Mouse (Mus musculus): ENCODE data around the gene R3hcc1l.

R3hcc1l gene

DNA sequence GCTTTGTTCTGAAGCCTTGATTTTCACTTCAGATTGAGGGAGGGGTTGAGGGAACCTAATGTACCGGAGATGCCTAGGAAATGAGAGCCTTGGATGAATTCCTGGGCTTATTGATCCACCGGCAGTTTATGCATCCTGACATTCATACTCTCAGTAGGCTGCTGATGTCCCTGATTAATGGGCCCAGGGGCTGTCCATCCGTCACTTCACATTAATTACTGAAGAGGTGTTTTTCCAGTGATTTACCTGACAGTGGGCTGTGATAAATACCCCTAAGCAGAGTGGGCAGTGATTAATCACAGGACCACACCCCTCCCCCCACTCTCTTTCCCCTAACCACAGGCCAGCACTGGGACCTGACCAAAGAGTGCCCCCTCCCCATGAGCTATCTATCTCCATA lies 22.1 kb downstream of the R3hcc1l start:
- DNase-seq (ENCODE audit: low read depth, low spot score) = no peak

DNA sequence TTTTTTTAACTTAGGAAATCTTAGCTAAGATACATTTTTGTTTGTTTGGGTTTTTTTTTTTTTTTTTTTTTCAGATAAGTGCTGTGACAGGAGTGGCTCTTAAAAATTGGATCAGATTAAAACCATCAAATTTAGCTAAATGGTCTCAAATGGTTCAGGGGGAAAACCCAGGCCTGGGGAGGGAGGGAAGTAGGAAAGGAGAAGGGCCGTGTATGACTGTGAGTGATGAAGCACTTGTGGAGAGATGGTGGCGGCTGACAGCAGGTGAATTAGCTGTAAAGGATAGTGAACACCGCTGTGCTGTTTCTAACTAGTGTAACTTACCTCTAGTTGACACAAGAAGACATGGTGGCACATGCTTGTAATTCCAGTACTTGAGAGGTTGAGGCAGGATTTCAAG lies 40.1 kb downstream of the R3hcc1l start:
- no peak for DNase-seq (ENCODE audit: low read depth, low spot score)

DNA sequence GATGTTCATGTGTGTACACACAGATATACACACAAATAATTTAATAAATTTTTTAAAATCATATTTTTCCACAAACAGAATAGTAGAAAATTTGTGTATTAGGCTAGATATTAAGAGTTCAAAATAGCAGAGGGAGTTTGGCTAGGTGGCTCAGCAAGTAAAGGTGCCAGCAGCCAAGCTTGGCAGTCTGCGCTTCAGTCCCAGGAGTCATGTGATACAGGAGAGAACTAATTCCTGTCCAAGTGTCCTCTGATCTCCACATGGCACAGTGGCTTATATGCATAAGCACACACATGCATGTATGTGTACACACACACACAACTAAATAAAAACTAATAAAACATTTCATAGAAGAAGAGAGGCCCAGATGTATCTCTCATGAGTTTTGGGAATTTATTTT lies 43.4 kb downstream of the R3hcc1l start:
- DNase-seq (ENCODE audit: low read depth, low spot score) = no peak

DNA sequence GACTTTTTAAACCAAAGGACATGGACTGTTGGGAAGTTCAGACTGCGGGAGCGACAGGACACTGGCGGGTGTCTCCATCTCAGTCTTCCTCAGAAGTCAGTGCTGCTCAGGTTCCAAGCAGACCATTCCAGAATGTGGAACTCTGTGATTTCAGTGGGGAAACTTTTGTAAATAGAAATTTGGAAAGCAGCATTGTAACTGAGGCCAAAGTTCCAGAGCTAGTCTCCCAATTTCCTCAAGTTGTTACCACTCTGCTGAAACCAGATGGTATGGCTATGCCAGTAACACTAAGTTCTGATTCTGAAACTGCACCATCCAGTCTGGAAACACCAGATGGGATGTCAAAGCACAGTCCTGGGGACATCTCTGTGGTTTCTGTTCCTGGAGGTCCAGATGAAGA lies 44.4 kb downstream of the R3hcc1l start:
- no peak for DNase-seq (ENCODE audit: low read depth, low spot score)

DNA sequence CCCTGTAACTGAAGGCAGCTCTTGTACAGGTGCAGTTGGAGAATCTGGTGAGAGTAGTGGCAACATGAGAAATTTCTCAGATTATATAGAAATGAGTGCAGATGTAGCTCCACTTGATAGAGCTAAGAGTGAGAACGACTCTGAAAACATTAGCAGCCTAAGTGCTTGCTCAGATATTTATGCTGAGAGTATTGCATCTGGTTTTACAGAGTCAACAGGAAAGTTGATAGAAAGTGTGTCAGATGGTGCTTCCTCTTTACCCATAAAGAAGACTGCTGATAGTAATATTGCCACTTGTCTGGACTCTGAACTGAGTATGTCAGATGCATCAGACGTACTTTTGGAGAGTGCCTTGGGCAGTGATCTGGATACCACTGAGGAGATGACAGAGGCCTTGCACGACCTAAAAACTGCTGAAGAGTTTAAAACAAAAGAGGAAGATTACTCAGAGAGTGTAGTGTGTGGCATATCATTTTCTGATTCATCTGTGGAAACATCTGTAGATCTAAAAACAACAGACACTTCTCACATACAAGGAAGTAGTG lies 45.2 kb downstream of the R3hcc1l start:
- no peak for DNase-seq (ENCODE audit: low read depth, low spot score)

DNA sequence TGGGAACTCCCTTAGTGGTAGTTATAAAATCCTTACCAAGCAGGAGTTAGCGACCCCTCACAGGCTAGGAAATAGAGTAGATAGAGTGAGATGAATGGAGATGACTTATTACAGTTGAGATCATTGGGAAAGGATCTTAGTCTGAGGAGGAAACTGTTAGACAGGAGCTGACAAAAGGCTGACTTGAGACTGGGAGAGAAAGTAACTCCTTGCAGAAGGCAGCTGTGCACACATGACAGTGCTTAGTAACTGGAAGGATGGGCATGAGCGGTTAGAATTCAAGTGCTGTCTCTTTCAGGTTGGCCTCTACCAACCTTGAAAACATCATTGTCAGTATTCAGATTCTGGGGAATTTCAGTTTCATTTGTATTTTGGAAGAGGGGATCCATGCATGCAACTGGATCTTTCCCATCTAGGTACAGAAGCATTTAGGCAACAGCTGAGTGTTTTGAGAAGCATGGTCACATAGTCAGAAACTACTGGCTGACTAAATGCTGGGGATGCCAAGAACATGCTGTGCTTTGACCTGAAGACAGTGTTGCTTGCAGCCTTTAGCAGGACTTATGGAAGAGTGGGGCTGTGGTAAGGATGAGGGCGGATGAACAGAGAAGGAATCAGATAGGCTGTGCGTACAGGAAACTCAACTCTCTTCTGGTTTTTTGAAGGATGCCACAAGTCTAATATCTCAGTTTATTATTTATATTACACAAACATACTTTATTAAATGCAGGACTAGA lies 47.9 kb downstream of the R3hcc1l start:
- no peak for DNase-seq (ENCODE audit: low read depth, low spot score)

DNA sequence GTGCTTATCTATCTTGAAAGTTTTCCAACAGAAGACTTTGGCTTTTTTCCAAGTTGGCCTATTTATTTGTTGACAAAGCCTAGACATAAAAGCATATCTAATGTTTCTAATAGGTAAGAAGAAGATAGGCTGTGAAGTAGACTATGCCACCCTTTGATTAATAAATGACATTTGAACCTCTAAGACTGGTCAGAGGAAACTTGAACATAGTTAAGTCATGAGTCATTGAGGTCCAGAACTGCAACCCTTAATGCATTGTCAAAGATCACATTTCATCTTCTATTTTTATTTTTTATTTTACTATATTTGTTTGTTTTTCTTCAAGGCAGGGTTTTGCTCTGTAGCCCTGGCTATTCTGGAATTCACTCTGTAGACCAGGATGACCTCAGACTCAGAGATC lies 48.5 kb downstream of the R3hcc1l start:
- DNase-seq (ENCODE audit: low read depth, low spot score) = no peak

DNA sequence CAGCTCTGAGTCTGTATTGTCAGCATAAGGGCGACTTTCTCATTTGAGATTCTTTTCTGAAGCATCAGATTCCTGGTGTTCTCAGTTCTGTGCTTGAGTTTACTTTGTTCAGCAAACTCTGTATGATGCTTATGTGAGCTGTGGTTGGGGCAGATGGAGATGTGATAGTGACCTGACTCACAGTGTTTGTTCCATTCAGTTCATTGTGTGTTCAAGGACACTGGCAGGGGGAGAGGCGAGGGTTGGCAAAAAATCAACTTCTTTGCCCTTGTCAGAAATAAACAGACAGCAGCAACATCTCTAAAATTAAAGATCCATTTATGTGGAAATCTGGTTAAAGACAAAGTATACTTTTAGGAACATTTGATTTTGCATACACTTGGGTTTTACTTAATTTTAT lies 50.5 kb downstream of the R3hcc1l start:
- no peak for DNase-seq (ENCODE audit: low read depth, low spot score)

DNA sequence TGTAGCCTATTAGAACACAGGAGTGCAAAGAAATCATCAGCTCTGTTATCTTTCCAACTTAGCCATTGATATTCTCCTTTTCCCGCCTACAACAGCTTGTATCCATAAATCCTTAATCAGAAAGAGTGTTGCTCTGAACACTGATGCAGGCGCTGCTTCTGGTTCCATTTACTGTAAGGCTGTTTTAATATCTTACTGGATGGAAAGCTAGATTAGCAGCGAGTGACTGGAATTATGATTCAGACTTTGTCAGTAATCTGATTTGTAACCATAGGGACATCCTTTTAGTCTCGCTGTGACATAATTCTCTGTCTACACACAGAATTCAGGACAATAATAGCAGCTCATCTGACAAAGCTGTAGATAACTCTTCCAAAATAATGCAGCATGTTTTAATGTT lies 52.7 kb downstream of the R3hcc1l start:
- DNase-seq (ENCODE audit: low read depth, low spot score) = no peak

DNA sequence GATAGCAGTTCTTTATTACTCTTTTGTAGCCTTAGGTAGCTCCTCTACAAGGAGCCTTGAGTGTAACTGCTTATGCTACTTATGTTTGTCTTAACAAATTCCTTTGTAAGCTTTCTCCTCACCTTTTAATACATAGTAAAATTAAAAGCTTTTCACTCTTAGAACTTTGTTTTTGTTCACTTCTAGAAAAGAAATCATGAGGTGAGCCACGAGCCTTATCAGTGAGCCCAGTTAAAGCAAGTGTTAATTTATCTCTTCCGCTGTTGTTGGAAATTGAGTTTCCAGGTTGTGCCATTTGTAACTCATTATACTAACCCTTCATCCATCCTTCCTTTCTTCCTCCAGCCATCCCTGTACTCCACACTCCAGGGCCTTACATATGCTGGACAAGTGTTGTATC lies 56.8 kb downstream of the R3hcc1l start:
- DNase-seq (ENCODE audit: low read depth, low spot score) = no peak

DNA sequence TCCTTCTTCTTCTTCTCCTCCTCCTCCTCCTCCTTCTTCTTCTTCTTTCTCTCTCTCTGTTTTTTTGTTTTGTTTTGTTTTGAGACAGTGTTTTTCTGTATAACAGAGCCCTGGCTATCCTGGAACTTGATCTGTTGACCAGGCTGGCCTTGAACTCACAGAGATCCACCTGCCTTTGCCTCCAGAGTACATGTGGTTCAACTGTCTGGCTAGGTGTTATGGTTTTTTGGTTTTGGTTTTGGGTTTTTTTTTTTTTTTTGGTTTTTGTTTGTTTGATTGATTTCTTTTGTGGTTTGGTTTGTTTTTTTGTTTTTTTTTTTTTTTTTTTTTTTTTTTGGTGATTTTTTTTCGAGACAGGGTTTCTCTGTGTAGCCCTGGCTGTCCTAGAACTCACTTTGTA lies 58.3 kb downstream of the R3hcc1l start:
- no peak for DNase-seq (ENCODE audit: low read depth, low spot score)

DNA sequence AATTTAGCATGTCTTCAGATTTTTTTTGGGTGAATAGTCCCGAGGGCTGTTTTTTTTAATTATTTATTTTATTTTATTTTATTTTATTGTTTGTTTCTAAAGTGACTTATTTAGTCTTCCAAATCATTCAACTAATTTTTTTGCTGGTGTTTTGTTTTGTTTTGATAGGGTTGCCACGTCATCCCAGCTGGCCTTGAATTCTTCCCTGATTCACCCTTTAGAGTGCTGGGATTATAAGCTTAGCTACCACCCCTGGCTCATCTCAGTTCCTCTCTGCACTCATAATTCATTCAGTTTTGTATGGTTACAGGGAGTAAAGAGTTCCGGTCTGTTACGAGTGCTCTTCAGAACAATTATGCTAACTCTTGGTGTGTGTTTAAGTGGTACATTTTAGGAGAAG lies 60.1 kb downstream of the R3hcc1l start:
- no peak for DNase-seq (ENCODE audit: low read depth, low spot score)

DNA sequence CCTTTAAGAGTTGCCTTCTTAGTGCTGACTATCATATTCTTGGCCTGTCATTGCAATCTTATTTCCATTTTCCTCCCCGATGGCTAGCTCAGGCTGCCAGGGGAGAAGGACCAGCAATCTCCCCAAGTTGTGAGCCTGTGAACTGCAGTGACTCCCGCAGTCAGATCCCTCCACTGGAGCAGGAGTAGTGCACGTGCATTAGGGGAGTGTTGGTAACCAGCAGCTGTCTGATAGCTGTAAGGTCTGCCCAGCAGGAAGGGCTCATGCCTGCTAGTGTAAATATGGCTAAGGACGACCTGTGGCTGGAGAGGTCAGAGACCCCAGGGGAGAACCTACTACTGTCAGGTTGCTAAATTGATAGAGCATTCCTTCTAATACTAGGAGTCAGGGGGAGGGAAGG lies 62.1 kb downstream of the R3hcc1l start:
- no peak for DNase-seq (ENCODE audit: low read depth, low spot score)

DNA sequence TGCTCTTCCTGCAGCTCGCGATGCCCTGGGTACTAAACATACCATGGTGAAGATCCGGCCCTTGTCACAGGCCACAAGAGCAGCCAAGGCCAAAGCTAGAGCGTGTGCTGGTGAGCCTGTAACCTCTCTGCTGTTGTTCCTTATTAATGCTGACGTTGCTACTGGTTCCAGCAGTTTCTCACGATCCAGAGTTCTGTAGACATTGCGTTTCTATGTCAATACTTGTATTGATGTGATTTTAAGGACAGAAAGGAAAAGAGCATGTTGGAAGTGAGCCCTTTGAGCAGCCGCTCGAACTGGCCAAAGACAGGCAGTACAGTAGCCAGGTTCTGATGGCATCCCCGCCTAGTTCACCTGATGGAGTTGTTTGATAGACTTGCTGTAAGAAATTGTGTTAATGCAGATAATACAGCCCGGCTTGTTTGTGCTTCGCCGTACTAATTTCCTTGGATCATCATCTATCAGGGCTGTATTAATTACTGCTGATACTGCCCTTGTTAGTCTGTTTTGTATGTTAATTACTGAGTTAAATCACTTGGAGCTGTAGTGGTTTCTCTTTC lies 64.3 kb downstream of the R3hcc1l start:
- DNase-seq (ENCODE audit: low read depth, low spot score) = no peak

DNA sequence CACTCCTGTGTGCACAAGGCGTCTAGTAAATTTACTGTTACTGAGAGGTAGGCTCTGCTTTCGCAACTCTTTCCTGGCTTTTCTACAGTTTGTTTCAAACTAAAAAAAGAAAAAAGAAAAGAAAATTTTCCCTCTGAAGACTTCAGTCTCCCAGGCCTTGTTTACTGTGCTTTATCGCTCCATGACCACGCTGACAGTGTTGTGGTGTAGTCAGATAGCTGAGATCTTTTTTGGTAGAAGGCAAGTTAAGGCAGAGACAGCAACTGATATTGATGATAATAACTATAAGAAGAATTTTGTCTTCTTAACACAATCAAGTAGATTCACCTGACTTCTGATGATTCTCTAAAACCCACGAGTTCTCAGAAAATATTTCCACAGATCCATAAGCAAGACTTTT lies 65.1 kb downstream of the R3hcc1l start:
- no peak for DNase-seq (ENCODE audit: low read depth, low spot score)

DNA sequence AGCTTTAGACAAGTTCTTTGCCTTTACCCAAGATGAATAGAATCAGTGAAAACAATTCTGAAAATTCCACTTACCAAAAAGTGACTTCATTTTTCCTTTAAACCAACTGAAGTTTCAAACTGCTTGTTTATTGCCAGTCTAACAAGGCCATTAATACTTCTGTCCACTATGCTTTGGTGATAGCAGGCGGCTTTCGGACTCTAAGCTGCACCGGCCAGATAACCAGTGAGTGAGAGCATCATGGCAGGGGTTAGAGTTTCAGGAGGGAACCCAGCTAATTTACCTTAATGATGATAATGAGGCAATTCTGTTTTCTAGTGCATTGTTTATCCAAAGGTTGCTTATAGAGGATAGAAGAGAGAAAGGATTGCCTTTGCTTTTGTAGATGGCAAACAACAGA lies 65.6 kb downstream of the R3hcc1l start:
- no peak for DNase-seq (ENCODE audit: low read depth, low spot score)

DNA sequence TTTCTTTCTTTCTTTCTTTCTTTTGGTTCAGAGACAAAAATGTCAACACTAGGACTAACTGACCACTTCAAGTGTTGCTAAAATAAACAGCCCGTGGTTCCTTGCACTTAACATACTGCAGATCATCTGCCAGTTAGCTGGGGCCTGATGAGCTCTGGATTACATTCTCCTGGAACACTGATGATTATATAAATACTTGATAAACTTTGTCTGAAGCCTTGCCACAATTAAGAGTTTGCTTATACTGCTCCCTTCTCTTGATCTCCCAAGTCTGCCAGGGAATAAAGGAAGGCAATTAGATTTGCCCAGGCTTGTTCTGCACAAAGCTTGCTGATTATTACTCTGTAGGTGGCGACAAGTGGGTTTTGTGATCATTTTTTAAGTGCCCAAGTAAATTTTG lies 69.1 kb downstream of the R3hcc1l start:
- no peak for DNase-seq (ENCODE audit: low read depth, low spot score)

DNA sequence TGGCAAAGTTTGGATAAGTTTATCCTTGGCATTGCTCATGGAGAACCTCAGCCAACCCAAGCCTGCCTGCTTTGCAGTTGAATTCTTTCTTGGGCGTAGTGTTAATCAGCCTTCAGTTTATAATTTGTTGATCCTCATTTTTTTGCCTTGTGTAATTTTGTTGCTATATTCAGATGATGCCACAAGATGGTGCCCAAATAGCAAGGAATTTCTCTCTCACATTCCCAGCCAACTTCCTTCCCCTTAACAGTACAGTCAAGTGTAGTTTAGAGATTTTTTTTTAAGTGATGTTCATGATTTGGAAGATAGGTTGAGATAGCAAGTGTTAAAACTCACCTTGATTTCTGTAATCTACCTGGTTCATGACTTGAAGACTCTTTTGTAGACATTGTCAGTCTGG lies 70.7 kb downstream of the R3hcc1l start:
- DNase-seq (ENCODE audit: low read depth, low spot score) = no peak

DNA sequence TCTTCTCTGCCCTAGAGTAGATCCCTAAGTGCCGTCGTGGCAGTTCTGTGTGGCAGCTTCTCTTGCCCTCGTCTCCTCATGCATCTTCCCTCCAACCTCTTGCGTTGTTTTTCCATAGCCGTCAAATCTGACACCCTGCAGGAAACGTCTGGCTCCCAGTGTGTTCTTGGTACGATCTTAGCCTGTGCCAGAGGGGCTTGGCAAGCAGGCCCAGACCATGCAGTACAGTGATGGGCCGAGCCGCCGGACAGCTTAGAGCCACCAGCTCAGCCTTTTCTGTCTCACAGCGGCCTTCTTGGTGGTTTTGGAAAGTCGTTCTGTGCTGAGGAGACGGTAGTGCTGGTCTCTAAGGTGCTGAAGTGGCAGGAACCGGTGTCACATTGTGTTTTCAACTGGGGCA lies 73.0 kb downstream of the R3hcc1l start:
- no peak for DNase-seq (ENCODE audit: low read depth, low spot score)

DNA sequence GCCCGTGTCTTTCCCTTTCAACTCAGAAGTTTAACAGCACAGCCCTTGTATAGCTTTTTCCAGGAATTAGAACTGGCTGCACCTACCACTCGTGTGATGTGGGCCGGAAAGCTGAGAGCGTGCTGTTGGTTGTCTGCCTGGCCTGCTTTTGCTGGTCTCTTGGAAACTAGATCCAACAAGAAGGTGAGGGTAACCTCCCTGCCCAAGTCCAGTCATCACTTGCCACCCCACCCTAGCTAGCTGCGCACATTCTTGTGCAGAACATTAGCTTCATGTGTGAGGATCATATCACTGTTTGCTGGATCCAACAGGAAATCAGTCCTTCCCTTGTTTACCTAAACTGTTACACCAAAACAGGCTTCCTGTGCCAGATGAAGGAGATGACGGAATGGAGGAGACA lies 74.9 kb downstream of the R3hcc1l start:
- DNase-seq (ENCODE audit: low read depth, low spot score) = no peak

DNA sequence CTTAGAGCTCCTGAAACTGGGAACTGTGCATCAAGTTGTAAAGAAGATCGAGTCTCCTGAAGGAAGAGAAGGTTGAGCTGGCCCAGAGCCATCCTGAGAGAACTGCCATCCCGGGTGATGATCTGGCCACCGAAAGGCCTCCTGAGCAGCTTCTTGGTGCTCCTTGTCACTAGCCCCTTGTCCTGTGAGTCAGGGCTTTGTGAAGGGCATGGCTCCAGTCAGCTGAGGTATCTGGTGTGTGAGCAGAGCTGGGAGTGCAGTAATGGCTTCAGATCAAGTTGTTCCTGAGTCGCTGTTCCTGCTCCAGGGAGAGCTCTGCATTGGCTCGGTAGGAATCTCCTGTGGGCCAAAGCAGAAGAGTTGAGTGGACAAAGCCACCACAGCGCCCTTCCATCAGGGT lies 76.5 kb downstream of the R3hcc1l start:
- DNase-seq (ENCODE audit: low read depth, low spot score) = no peak

DNA sequence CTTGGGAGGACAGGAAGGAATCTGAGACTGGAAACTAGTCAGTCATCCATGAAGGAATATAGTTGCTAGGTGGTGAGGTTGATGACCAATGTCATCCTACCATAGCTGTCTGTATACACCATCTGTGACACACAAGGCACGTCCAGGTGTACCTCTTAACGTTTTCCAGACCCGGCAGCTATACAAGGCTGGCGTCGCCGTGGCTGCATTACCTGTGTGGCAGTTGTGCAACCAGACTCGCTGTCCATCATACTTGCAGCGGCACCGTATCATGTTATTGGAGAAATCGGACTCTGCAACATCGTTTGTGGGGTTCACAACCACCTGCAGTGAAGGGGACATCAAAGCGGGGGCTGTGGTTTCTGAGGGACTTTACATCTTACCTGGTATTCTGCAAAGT lies 78.7 kb downstream of the R3hcc1l start:
- DNase-seq (ENCODE audit: low read depth, low spot score) = no peak

DNA sequence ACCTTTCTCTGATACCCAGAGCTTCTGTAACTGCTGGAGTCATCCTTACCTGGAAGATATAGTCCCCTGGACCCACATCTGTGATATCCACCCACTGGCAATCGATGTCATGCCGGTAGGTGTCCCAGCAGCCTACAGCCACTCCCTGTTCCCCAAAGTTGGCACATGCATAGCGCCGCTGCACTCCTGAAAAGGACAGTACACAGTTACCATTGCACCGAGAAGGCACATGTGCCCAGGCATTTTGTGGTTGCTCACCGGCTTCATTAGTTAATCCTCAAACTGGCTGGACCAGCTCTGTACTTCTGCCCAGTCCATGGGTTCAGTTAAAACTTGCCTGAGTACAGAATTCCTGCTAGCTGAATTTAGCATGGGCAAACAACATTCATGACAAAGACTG lies 79.3 kb downstream of the R3hcc1l start:
- no peak for DNase-seq (ENCODE audit: low read depth, low spot score)

DNA sequence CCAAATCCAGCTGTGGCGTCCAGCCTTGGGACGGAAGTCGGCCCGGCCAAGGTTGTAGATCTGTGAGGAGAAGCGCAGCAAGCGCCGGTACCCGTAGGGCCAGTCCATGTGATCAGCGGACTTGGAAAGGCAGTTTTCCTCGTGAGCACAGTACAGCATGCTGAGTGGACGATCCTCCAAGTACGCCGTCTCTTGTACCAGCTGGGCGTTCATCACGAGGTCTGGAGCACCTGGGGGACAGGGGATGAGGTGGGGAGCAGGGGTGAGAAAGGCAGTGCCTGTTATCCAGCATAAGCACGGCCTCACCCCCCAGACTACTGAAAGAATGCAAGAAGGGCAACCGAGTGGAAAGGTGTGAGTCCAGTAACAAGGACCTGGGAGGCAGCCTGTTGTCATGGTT lies 81.3 kb downstream of the R3hcc1l start:
- DNase-seq (ENCODE audit: low read depth, low spot score) = no peak
